Mouse (Mus musculus) liver, embryonic 18 days (tissue): ENCODE measurements around the gene Fam124a. TPM values are rescaled to one million over a fixed set of nuclear protein-coding genes. Genes with fewer than 3 reads are reported as not detected.

Experiments used
- polyA plus RNA-seq: library from polyadenylated mRNA; depleted of rRNA; stranded (reverse); fragments of >200 nt; gene quantifications from 2 replicates; pipeline ENCODE4 v1.2.3, GENCODE M21; 2012; rRNA removed

The Fam124a gene
- polyA plus RNA-seq, result 3.0 and 3.4 TPM in 2 replicates

GRCm38 (mm10) chr14:62555309-62555829, at the start of gene Fam124a:
Gene Fam124a, plus strand, starts transcription at chr14:62555737.

GRCm38 (mm10) chr14:62566821-62567220, 11.3 kb downstream of the Fam124a start, which contains the start of gene Gm4131:
Gene Gm4131, minus strand, starts transcription at chr14:62566921.

Other genes with a start within 250 kb of the Fam124a start
- 0.01 TPM in 1 of 2 replicates, not detected in the other for gene Gucy1b2, start 99.4 kb upstream of the Fam124a start, polyA plus RNA-seq
- gene Gm4131, start 11.2 kb downstream of the Fam124a start, polyA plus RNA-seq, result not detected in 2 replicates
- not detected in 2 replicates for gene Serpine3, start 107.9 kb downstream of the Fam124a start, polyA plus RNA-seq
- 6.3 and 7.3 TPM in 2 replicates for gene Ints6, start 205.4 kb downstream of the Fam124a start, polyA plus RNA-seq